Mouse (Mus musculus) cortical plate, adult 2 months (tissue): ENCODE data around the gene Lsmem1. TPM values are rescaled to one million over a fixed set of nuclear protein-coding genes. Genes with fewer than 3 reads are reported as not detected.

Experiments
- H3K27ac ChIP-seq: fragments of 200-500 bp; 2 replicates; pipeline ENCODE4 v1.5.1; 2012; ENCODE audit warnings: low read length, control low read depth, inconsistent platforms; ENCODE audit not compliant: insufficient read depth
- H3K4me1 ChIP-seq: fragments of 200-500 bp; 2 replicates; pipeline ENCODE4 v1.6.1; 2011; ENCODE audit warnings: low read length; ENCODE audit not compliant: control insufficient read depth, insufficient read depth
- H3K4me3 ChIP-seq: fragments of 200-500 bp; 2 replicates; pipeline ENCODE4 v1.5.1; 2011; ENCODE audit warnings: mild to moderate bottlenecking, low read length, control low read depth; ENCODE audit not compliant: insufficient read depth
- CTCF ChIP-seq: fragments of 200-500 bp; IDR thresholded peaks from 2 replicates; pipeline ENCODE4 v1.5.1; 2011; ENCODE audit warnings: mild to moderate bottlenecking, control low read depth, low read length; ENCODE audit not compliant: insufficient read depth; ENCODE audit errors: extremely low read depth
- POLR2A ChIP-seq: fragments of 200-500 bp; IDR thresholded peaks from 2 replicates; pipeline ENCODE4 v1.6.1; 2011; ENCODE audit warnings: mild to moderate bottlenecking, low read length, control low read depth; ENCODE audit not compliant: insufficient read depth; ENCODE audit errors: extremely low read depth
- polyA plus RNA-seq: library from polyadenylated mRNA; depleted of rRNA; stranded (reverse); fragments of >200 nt; gene quantifications from 2 replicates; pipeline ENCODE4 v1.2.3, GENCODE M21; 2012; rRNA removed

Lsmem1 gene
- polyA plus RNA-seq = 0.81 and 0.86 TPM in 2 replicates

- Histone ChIP-seq H3K4me1 (no peaks in the 10 kb centered on the region), H3K4me3 (no peak within 1 kb of the TSS), H3K27ac (no peak within 1 kb of the TSS)
- TF ChIP-seq POLR2A (no peak), CTCF (no peak)
Measured at GRCm38 (mm10) chr12:40199302-40199701, at the start of gene Lsmem1. TSS of gene Lsmem1 (minus strand) at chr12:40199490.

- H3K4me1 ChIP-seq = peaks cover 2% of the 10 kb centered on the region; the same call in 1 of the 2 replicates
- H3K4me3 ChIP-seq = no peak within 1 kb of the TSS
- H3K27ac ChIP-seq = no peak within 1 kb of the TSS
- no peak for TF ChIP-seq CTCF
- no peak for TF ChIP-seq POLR2A
Measured at GRCm38 (mm10) chr12:40248454-40249180, 49.3 kb upstream of the Lsmem1 start, which contains the start of gene Ifrd1. TSS of gene Ifrd1 (minus strand) at chr12:40248504.

GRCm38 (mm10) chr12:40247976-40248375 is 48.7 kb upstream of the Lsmem1 start:
- H3K27ac ChIP-seq = no peak overlapping the region
- TF ChIP-seq CTCF (no peak), POLR2A (no peak)
- no peak overlapping the region for H3K4me3 ChIP-seq
- peaks cover 2% of the 10 kb centered on the region; the same call in 1 of the 2 replicates for H3K4me1 ChIP-seq

- Histone ChIP-seq H3K4me3 (no peak overlapping the region), H3K4me1 (peaks cover 2% of the 10 kb centered on the region; the same call in 1 of the 2 replicates), H3K27ac (no peak overlapping the region)
- no peak for TF ChIP-seq CTCF
- no peak for TF ChIP-seq POLR2A
Measured at GRCm38 (mm10) chr12:40247384-40247783, 48.1 kb upstream of the Lsmem1 start.

DNA sequence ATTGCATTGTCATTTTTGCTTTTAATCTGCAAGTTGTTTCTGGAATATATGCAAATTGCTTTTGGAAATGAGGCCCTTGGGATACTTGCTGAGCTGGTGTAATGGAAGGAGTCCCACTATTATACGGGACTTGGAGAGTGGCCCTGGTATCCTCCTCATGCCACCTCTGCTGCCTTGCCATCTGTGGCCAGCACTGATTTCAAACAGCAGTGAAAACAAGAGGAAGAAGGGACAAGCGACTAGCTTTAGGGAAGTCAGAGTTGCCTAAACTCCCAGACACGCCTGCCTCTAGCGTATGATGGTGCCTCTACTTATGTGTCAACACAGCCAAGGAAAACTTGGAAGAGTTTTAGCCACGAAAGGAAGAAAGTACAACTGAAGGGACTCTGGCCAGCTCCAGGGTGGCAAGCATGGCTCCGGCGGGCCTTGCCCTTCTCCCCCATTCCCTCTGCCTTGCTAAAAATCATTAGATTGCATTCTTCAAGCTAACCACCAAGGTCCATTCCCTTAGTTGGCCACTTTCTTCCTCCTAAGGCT is 46.2 kb upstream of the Lsmem1 start:
- TF ChIP-seq POLR2A (no peak), CTCF (no peak)
- Histone ChIP-seq H3K27ac (no peak overlapping the region), H3K4me3 (no peak overlapping the region), H3K4me1 (peaks cover 2% of the 10 kb centered on the region; the same call in 1 of the 2 replicates)

- H3K27ac ChIP-seq = no peak overlapping the region; the same call in 1 of the 2 replicates
- TF ChIP-seq CTCF (no peak), POLR2A (no peak)
- H3K4me1 ChIP-seq = peaks cover 2% of the 10 kb centered on the region; the same call in 1 of the 2 replicates
Measured at GRCm38 (mm10) chr12:40244926-40245325, 45.6 kb upstream of the Lsmem1 start.

DNA sequence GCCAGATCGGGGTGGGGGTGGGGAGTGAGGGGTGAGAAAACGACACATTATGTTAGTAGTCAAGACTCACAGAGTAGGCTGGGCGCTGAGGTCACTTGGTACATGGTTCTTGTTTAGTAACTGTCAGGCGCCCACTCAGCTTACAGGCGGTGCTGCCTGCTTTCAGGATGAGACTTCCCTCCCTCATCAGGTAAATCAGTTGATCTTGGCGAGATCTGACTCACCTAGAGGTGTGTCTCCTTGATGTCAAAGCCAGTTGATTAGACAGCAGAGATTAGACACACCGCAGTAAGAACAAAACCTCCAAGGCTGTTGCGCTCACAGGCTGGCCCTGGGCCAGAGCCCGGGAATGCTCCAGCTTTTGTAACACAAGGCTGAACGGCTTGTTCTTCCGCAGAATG is 44.5 kb upstream of the Lsmem1 start:
- Histone ChIP-seq H3K4me3 (no peak overlapping the region), H3K27ac (no peak overlapping the region), H3K4me1 (peaks cover 2% of the 10 kb centered on the region; the same call in 1 of the 2 replicates)
- TF ChIP-seq CTCF (no peak), POLR2A (no peak)

More at GRCm38 (mm10) chr12:40244926-40245325, 45.6 kb upstream of the Lsmem1 start:
- H3K4me3 ChIP-seq = no peak overlapping the region

GRCm38 (mm10) chr12:40243241-40243640 is 44.0 kb upstream of the Lsmem1 start:
- Histone ChIP-seq H3K4me3 (no peak overlapping the region), H3K4me1 (peaks cover 2% of the 10 kb centered on the region; the same call in 1 of the 2 replicates), H3K27ac (no peak overlapping the region)
- TF ChIP-seq POLR2A (no peak), CTCF (no peak)

DNA sequence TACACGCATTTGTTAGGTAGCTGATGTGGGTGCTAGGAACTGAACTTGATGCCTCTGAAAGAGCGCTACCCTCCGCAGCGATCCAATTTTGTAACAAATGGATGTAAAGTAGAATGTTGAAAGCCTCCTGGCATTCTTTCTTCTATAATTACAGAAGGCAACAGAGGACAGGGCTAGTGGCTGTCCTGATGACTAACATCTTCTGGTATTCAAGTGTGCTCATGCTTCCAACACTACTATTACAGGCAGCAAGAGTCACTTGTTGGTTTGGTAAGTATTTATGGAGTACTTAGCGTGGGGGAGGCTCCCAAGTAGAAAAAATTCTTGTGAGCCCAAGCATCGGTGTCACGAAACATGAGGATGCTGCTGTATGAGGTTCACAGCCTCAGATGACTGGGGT is 39.9 kb upstream of the Lsmem1 start:
- peaks cover 2% of the 10 kb centered on the region; the same call in 1 of the 2 replicates for H3K4me1 ChIP-seq
- H3K4me3 ChIP-seq = no peak overlapping the region
- TF ChIP-seq POLR2A = no peak
- no peak for TF ChIP-seq CTCF
- H3K27ac ChIP-seq = no peak overlapping the region
